Mouse (Mus musculus) testis, adult 2 months (tissue): Measurements from ENCODE around the gene 2310003L06Rik.

Experiments used
- CTCF ChIP-seq: fragments of 200-500 bp; IDR thresholded peaks from 2 replicates; pipeline ENCODE4 v1.5.1; 2012; ENCODE audit warnings: low read depth, mild to moderate bottlenecking, inconsistent platforms, low read length, moderate library complexity; ENCODE audit not compliant: control insufficient read depth, insufficient read depth, insufficient replicate concordance
- POLR2A ChIP-seq: fragments of 200-500 bp; IDR thresholded peaks from 2 replicates; pipeline ENCODE4 v1.6.1; 2012; ENCODE audit warnings: low read depth, mild to moderate bottlenecking, inconsistent platforms, low read length, moderate library complexity; ENCODE audit not compliant: control insufficient read depth

DNA sequence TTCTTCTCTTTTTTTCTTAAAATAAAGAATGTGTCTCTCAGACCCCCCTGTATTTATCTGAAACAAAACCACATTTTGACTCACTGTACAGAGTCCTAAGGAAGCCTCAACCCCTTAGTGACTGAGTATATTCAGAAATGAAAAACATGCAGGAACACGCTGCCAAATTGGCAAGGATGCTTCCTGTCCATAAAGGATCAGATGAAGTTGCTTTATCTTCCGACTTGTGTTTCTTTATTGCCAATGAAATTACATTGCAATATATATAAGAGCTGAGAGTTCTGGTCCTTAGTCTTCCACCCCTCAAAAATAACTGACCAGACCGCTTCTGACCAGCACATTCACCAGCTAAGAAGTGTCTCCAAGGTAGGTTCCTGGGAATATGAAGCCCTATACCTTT lies 33.0 kb downstream of the 2310003L06Rik start, which contains the start of gene Smr3a:
- TF ChIP-seq CTCF (no peak), POLR2A (no peak)
